Mouse (Mus musculus): ENCODE results near the gene Tspan31.
A peak's percentile ranks its signal among the peaks of the same experiment; 100 is the strongest.
"Not testable (repeated sequence)": the region's sequence is repeated elsewhere in the genome, so short reads cannot be mapped to it uniquely, and the experiment has no call there.

Gene Tspan31

GRCm38 (mm10) chr10:127085052-127085451 lies 15.0 kb upstream of the Tspan31 start:
- no peak for DNase-seq (ENCODE audit: extremely low read depth, insufficient read length, low spot score)

DNA sequence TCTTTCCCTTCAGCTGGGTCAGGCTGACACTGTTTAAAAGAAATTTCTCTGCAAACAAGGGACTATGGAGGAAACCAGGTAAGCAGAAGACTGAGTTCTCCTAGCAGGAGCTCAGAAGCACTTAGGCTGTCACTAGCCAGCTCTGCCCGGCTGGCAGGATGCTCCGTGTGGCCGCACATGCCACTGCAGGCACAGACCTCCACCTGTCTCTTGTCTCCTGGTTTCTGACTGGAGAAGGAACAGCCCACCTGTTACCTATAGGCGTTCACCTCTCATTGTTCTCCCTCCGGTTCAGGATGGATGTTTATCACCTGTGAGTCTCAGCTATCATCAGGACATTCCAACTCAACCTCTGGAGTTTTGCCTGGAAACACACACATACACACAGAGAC lies 13.8 kb upstream of the Tspan31 start:
- no peak for DNase-seq (ENCODE audit: extremely low read depth, insufficient read length, low spot score)

DNA sequence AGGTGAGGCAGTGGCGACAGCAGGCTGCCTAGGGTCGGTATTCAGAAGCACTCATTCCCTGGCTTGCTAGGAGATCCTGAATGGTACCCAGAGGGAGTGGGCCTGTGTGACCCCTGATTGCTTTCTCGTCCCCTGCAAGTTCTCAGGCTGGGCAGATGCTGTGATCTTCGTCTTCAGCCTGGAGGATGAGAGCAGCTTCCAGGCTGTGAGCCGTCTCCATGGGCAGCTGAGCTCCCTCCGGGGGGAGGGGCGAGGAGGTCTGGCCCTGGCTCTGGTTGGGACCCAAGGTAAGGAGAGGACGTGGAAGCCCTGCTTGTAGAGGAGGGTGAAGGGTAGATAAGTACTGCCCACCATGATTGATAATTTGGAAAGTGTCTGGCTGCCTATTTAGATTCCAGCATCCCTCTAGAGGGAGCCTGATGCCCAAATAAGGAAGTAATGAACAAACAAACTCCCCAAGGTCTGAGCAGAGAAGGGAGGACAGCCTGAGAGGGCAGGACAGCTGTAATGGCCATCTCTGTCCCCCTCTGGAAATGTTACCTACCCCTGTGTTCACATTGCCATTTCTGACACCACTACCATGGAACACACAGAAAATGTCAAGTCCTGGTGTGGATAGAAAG lies 13.3 kb upstream of the Tspan31 start:
- no peak for DNase-seq (ENCODE audit: extremely low read depth, insufficient read length, low spot score)

- DNase-seq (ENCODE audit: extremely low read depth, insufficient read length, low spot score), result no peak
Measured at GRCm38 (mm10) chr10:127081996-127082620, 12.0 kb upstream of the Tspan31 start.

- DNase-seq (ENCODE audit: extremely low read depth, insufficient read length, low spot score), result no peak
Measured at GRCm38 (mm10) chr10:127080901-127081780, 11.1 kb upstream of the Tspan31 start.

DNA sequence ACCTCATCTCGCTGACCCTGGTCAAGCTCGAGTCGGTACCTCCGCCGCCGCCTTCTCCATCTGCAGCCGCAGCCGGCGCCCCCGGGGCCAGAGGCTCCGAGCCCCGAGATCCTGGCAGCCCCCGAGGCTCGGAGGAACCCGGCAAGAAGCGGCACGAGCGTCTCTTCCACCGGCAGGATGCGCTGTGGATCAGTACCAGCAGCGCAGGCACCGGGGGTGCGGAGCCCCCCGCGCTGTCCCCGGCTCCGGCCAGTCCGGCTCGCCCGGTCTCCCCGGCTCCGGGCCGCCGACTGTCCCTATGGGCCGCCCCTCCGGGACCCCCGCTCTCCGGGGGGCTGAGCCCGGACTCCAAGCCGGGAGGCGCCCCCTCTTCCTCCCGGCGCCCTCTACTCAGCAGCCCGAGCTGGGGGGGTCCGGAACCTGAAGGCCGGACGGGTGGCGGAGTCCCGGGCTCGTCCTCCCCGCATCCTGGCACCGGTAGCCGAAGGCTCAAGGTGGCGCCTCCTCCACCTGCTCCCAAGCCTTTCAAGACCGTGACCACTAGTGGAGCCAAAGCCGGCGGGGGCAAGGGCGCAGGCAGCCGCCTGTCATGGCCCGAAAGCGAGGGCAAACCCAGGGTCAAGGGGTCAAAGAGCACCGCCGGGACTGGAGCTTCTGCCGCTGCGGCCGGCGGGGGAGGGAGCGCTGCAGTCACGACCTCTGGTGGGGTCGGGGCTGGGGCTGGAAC lies 9.8 kb upstream of the Tspan31 start:
- no peak for DNase-seq (ENCODE audit: extremely low read depth, insufficient read length, low spot score)

DNA sequence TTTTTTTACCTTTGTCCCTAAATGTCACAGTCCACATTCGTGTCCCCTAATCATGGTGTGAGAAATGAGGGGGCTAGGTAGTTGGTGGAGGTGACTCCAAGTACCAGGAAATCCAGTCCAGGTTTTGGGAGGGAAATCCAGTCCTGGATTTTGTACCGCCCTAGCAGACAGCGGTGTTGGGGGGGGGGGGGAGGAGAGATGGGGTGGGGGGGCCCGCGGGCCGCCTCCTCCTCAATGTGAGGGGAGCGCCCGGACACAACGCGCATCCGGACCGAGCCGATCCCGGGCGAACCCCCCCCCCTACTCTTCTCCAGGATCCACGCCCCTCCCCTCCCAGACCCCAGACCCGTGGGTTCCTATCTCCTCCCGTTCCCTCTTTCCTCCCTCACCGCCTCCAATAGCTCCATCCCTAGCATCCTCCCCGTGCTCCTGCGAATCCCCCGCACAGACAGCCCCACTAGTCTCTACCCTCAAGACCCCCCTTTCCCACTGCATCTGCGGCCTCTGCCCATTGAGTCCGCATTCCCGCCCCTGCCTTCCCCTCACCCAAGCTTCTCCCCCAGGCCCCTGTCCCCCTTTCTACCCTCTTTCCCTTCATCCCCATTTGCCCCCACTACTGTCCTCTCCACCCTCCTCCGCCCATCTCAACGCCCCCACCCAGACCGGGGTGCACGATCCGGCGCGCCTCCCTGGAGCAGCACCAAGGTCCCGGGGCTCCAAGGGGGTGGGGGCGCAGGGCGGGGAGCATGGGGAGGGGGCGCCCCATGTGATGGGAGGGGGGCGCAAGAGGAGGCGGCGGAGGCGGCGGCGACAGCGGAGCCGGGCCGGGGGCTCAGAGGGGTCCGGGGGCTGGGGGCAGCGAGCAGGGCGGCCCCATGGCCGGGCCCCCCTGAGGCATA lies 8.9 kb upstream of the Tspan31 start:
- no peak for DNase-seq (ENCODE audit: extremely low read depth, insufficient read length, low spot score)

DNA sequence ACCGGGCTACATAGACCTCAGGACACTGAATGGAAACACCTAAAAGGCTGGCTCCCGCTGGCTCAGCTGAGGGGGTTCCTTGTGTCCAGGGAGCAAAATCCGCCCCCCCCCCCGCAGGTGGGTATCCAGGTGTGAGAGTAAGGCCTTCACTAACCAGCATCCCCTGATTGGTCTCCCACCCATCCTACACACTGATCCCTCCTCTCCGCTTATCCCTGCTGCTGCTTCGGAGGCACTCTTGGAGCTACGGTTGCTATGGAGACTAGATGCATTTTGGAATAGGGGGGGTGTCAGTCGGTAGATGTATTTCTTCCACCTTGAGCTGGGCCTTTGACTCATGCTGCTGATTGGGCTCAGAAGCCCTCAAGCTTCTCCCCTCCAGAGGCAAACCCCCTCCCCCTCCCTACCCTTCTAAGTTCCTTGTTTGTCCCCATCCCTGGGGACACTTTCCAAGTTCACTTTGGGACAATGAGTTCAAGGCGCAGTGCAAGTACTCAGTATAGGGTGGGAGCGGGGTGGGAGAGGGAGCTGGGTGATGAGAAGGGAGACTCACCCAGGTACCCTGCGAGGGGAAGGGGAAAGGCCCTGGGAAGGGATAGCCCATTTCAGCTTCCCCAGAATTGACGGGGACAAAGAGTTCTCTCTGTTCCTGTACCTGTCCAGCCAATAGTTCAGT lies 8.1 kb upstream of the Tspan31 start:
- no peak for DNase-seq (ENCODE audit: extremely low read depth, insufficient read length, low spot score)

- DNase-seq (ENCODE audit: extremely low read depth, insufficient read length, low spot score), result no peak
Measured at GRCm38 (mm10) chr10:127077515-127077914, 7.5 kb upstream of the Tspan31 start.

DNA sequence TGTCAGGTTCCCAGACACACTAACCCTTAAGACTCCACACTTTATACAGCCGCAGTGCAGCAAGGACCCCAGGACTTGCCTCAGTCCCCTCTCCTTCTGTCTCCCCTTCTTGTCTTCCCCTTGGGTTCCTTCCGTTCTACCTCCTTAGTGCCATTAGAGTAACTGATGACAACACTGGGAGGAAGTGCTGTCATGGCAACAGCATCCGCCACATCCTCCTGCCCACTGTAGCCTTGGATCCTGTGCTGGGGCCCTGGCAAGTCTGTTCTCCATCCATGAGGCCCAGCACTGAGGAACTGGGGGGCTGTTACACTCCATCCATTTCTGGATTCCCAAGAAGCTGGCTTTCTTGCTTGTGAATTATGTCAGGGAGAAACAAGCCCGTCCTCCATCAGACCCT lies 6.0 kb upstream of the Tspan31 start:
- DNase-seq (ENCODE audit: extremely low read depth, insufficient read length, low spot score), result no peak

DNA sequence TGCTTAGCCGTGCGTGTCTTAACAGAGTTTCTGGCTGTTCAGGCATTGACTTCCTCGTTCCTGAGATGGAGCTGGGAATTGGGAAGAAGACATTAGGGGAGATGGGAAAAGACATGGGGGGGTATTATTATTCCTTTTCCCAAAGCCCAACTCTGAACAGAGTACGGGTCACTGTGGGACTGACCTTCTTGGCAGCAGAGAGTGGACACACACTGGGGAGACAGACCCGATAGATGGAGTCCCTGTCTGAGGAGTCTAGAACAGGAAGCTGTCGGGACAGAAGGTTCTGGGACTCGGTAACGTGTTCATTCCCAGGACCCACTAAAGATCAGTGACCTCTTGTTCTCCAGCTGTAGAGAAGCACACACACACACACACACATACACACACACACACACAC lies 5.6 kb upstream of the Tspan31 start:
- no peak for DNase-seq (ENCODE audit: extremely low read depth, insufficient read length, low spot score)

DNA sequence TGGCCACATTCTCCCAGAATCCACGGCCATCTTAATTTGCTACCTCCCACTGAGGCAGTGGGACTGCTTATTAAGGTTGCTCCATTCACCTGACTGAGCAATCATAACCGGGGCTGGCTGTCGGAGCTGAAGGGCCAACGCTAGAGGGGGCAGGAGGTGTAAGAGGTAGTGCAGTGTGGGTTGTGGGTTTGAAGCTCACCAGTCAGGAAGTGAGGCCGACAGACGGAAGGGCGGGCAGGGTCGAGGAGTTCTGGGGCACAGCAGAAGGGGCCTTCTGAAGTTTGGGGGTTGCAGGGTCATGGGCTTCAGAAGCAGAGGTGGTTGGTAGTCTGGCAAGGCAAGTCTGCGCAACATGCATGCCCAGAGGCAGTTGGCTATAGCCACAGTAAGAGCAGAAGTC lies 5.0 kb upstream of the Tspan31 start, which contains the start of gene Agap2:
Gene Agap2, plus strand, starts transcription at position 205 of the 400 bp plus-strand sequence.
- DNase-seq (ENCODE audit: extremely low read depth, insufficient read length, low spot score), result no peak

- no peak for DNase-seq (ENCODE audit: extremely low read depth, insufficient read length, low spot score)
Measured at GRCm38 (mm10) chr10:127073981-127074380, 3.9 kb upstream of the Tspan31 start.

DNA sequence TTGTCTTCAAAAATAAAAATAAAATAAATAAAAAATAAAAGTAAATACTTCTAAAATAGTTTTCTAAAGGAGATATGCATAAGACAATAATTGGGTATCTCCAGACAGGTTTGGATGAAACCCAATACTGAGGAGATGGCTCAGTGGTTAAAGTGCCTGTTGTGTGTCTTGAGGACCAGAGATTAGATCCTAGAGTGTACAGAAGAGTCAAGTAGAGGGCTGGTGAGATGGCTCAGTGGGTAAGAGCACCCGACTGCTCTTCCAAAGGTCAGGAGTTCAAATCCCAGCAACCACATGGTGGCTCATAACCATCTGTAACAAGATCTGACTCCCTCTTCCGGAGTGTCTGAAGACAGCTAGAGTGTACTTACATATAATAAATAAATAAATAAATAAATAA lies 2.9 kb upstream of the Tspan31 start:
- DNase-seq (ENCODE audit: extremely low read depth, insufficient read length, low spot score), result not testable (repeated sequence)

GRCm38 (mm10) chr10:127072270-127072669 lies 2.2 kb upstream of the Tspan31 start:
- DNase-seq (ENCODE audit: extremely low read depth, insufficient read length, low spot score), result not testable (repeated sequence)

- DNase-seq (ENCODE audit: extremely low read depth, insufficient read length, low spot score), result no peak
Measured at GRCm38 (mm10) chr10:127071203-127071602, 1.1 kb upstream of the Tspan31 start.

DNA sequence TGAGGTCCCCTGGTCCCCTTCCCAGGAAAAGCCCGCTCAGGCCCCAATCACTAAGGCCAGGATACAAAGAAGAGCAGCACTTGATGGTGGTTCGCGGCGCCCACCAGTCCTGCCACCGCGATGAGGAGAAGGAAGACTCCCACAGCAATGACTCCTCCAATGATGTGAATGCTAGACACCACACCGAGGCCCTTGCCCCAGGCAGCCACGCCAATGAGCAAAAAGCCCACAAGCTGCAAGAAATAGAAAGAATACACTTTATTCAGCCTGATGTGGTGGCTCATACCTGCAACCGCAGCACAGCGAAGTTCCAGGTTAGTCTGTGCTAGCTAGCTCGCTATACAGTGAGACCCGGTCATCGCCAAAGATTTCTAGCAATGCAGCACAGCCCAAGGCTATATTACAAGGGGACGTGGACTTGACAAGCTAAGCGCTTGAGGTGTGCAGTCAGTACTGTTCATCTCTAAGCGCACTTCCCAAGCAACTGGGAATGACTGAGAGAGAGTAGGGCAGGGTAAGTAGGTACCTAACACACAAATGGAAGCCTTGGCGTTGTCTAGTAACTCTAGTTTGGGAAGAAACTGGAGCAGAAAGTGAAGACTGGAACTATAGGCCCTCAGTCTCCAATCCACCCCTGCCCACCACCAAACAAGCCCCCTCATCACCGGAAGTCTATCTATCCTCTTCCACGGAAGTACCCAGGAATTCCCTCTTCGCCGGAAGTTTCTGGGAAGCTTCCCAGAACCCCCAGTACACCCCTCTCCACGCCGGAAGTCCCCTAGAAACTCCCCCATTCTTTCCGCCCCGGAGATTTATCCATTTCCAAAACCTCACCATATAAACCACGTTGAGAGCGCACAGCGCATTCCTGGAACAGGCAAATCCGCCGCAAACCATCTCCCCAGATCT lies 529 bp downstream of the Tspan31 start:
- peak; percentile 54 for DNase-seq (ENCODE audit: extremely low read depth, insufficient read length, low spot score)

DNA sequence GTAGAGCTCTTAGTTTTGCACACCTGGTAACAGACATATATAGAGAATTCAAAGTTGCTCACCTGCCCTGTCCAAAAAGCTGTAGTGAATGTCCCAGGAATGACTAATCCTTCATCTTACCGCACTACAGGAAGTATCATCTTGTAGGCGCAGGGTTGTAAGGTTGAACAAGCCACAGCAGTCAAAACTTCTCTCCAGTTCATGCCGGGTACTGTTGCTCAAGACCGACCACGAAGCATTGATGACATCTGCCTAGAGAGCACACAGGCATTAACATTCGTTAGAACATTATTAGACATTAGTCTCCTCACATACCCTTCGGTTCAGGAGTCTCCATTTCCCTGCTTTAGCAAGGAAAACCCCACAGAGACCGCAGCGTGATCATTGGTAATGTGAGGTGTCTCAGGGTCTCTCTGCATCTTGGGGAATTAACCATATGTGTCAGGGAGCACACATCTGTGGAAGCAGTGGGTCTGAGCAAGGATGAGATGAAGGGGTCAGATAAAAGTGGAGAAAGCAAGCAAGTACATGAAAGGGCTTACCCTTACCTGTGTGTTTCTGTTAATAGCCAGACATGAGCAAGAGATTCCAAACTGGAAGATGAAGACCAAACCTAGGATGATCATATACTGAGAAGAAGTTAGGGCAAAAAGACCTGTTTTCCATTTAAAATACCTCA lies 1.6 kb downstream of the Tspan31 start:
- DNase-seq (ENCODE audit: extremely low read depth, insufficient read length, low spot score), result no peak
